Mouse (Mus musculus) adrenal gland, postnatal 4 days (tissue): ENCODE data around the gene Syne2. TPM values are rescaled to one million over a fixed set of nuclear protein-coding genes. Genes with fewer than 3 reads are reported as not detected.

ENCODE experiments used
- microRNA-seq: library from miRNA; unstranded; fragments of <30 nt; microRNA quantifications from one replicate; pipeline ENCODE4 v1.2.0, GENCODE M21; 2021
- total RNA-seq, 2 experiments: library from RNA; stranded (reverse); gene quantifications; 2 replicates each; pipeline ENCODE4 v1.2.3; 2021

Syne2 gene
- total RNA-seq, 2 experiments from 2014 or later, result 60.1 to 74.7 TPM

Small RNA genes within 50 kb of the gene (microRNA-seq; reads per million reads assigned to microRNA genes)
- 1.6 reads per million for gene Mir5101

Other genes starting within 250 kb of the Syne2 start
- 10 to 100 TPM; 47.1 to 53.2 TPM for gene Ppp2r5e, start 221.9 kb upstream of the Syne2 start, total RNA-seq
- 1 to 10 TPM; 7.8 to 8.5 TPM for gene Wdr89, start 148.6 kb upstream of the Syne2 start, total RNA-seq
- 10 to 100 TPM; 62.7 to 65.8 TPM for gene Sgpp1, start 82.4 kb upstream of the Syne2 start, total RNA-seq